Mouse (Mus musculus): ENCODE data around the gene Camta1.

The Camta1 gene

DNA sequence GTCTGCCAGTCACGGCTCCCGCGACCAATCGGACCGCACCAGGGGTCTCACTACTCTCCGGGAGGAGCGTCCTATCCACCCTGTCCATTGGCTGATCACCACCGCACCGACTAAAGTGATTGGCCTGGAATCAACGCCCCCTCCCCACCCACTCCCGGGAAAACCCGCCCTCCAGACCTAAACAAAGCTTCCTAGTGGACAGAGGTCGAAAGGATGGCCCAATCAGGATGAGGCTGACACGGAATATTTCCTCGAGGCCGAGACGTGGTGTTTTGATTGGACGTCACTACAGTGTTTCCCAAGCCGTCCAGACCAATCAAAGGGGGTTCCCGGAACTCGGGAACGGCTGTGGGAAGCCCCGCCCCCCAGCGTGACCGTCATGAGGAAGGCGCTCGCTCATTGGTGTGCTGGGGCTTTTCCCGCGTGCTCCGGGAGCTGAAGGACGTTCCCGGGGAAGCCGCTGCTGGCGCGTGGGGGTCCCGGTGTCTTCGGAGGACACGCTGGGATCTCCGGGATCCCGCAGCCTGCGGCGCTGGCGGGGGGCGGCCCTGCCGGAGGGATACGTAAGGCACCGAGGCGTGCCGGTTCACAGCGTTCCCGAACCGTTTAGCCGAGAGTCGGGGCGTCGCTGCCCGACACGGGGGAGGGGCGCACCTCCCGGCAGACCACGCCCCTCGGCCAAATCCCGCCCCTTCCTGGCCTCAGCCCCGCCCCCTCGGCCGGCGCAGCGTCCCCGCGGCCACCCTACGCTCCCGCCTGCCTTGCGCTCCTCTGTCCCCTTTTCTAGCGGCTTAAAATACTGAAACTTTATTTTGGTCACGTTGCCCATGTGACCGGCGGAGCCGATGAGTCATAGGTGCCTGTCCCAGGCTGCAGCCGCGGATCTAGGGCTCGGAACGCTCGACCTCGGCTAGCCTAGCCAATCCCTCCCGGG lies at the start of gene Camta1:
Gene Camta1 (minus strand): TSS at position 71 of the 934 bp plus-strand sequence.
- peak; percentile 100 for DNase-seq

DNA sequence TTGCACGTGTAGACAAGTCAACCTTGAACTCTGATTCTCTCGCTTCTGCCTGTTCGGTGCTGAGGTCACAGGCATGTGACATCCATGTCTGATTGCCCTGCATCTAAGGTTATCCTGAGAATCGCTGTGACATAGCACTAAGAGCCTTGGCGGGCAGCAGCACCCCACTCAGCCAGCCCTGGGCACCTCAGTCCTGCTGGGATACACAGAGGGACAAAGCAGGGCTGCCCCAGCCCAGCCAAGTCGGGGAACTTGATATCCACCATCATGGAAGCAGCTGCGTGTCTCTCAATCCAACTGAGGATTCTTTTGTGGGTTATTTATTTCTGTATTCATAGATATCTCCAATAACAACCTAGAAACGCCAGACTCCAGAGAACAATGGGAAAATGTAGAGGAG lies 47.1 kb upstream of the Camta1 start:
- no peak for DNase-seq

DNA sequence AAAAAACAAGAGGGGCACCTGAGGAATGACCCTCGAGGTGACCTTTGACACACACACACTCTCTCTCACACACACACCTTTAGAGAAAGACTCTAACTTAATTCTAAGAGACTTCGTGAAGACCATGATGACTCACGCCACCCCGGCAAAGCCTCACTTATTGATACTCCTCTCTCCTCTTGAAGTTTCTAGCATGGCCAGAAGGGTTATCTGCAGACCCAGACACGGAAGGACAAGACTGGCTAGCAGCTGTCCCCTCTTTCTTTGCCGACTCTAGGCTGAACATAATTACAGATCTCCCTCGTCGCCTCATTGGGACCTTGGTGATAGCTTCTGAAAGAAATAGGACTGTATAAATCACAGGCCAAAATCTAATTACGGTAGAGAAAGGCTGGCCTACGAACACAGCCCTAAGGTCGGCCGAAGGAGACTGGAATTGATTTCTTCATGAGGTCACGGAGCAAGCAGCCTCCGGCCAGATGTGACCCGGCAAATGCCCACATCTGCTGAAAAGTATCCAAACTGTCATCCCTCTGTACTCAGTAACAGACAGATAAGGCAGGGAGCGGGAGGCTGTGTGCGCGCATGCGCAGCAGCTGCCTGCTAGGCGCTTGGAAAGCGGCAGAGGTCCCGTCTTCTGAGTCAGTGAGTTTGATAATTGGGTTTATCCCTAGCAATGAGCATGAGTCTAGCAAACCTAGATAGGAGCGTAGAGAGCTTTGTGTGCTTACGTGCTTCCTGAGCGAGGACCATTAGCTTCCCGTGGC lies 46.1 kb upstream of the Camta1 start:
- DNase-seq, result no peak

DNA sequence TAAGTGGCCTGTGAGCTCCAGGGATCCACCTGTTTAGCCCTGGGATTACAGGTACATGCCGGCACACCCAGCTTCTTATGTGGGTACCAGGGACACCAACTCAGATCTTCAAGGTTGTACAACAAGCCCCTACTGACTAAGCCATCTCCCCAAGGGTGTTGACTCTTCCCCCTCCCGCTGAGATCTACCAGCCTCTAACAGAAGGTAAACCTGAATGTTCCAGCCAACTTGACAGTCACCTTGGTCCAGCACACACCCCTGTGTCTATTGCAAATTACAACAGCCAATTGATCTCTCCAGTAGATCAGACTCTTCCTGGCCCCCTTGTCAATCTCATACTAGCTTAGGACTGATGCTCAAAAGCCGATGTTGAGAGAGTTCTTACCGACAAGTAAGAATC lies 43.9 kb upstream of the Camta1 start:
- DNase-seq, result no peak

DNA sequence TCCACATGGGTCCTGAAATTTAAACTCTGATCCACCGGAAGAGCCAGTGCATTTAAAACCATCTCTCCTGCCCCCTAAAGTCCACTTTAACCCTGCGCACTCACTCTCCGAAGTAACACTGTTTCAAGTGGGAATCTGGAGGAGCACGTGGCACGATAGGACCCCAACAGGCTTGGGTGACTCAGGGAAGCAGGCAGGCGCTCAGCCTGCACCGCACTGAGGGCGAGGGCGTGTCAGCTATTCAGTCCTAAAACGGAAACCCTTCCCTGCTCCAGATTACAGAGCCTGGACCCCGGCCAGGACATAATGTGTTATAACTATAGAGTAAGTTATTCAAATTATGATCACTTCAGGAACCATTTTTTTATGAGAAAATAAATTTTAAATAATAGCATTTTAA lies 42.4 kb upstream of the Camta1 start:
- no peak for DNase-seq

DNA sequence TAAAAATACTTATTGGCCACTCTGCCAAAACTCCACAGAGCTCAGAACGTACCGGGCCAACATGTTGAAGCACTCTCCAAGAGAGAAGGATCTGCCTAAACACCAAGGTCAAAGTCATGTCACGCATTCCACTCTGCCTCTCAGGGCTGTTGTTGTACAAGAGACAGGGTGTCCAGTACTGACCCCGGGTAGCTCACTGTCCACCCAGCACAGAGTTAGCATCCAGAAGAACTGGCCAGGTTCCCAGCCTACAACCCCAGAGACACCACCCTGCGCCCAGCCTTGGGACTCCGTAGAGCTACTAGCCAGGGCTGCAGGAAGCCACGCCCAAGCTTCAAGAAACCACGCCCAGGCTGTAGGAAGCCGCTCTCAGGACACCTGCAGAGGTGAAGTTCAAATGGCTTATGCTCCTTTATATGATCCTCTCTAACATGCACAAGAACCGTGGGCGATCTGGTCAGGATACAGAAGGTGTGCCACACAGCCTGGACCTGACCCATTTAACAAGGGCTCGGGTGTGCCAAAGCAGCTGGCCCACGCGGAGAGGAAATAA lies 41.1 kb upstream of the Camta1 start:
- no peak for DNase-seq

DNA sequence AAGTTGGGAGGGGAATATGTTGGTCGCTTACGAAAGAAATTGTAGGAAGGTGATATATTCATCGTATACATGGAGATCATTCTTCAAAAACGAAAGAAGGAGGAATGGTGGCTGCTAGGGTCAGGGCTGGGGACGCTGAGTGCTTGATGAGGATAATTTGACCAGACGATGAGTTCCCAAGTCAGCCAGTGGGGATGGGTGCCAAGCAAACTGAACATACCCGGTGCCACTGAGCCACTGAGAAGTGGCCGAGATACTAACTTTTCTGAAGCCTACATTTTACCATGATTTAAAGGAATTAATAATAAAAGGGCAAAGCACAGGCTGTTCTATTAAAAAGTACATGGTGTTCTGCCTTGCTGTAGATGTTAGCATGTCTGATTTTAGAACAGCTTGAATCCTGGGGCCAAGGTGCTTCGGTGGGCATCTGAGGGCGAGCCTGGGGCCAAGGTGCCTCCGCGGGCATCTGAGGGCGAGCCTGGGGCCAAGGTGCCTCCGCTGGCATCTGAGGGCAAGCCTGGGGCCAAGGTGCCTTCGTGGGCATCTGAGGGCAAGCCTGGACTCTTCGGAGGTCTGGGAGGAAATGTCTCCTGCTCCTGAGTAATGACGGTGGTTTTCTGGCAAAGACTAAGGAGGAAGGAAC lies 40.5 kb upstream of the Camta1 start:
- DNase-seq, result no peak

DNA sequence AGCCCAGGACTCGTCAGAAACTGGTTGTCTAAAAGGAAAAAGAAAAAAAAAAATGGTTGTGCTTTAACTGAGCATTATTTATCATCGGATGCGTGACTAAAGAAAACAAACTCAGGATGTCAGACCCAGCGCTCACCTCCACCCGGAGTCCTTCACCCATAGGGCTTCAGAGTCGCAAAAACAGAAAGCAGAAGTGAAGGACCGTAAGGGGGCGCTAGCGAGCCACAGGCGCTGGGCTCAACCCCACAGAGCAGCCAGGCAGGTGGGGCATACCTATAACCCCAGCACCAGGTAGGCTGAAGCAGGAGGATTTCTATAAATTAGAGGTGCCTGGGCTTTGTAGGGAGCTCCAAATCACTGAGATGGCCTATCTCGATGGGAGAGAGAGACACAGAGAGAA lies 39.7 kb upstream of the Camta1 start:
- DNase-seq, result no peak

DNA sequence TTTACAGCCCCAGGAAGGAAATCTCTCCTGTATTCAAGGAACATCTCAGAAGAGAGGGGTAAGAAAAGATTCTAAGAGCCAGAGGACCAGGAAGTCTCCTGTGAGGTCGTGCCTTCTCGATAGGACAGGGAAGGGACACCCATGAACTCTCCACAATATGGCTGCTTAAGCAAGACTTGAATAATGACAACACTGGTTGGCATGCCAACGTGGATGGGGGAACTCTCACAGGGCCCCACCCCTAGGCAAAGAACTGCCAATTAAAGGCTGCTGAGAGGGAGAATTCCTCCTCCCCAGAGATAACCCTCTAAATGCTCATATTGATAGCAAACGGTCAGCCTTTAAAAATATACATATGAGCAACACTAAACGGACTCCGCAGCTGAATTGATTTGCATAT lies 39.1 kb upstream of the Camta1 start:
- no peak for DNase-seq

DNA sequence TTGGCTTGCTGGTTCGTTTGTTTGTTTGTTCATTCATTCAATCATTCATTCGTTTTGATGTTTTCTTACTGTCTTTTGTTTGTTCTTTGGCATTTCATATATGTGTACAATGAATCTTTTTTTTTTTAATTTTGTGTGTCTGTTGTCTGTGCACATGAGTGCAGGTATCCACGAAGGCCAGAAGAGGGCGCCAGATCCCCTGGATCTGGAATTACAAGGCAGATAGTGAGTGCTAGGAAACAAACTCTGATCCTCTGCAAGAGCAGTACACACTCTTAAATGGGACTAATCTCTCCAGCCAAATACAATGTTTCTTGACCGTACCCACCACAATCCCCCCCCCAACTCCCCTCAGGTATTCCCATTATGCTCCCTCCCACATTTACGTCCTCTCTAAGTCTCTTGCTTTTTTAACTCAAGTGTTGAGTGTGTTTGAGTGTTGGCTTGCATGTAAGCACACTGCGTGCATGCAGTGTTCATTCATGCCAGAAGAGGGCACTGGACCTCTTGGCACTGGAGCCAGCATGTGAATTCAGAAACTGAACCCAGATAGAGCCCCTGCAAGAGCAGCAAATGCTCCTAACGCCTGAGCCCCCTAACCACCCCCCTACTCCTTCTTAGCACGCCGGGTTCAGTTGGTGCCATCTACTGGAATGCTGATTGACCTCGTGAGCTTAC lies 38.2 kb upstream of the Camta1 start:
- no peak for DNase-seq

DNA sequence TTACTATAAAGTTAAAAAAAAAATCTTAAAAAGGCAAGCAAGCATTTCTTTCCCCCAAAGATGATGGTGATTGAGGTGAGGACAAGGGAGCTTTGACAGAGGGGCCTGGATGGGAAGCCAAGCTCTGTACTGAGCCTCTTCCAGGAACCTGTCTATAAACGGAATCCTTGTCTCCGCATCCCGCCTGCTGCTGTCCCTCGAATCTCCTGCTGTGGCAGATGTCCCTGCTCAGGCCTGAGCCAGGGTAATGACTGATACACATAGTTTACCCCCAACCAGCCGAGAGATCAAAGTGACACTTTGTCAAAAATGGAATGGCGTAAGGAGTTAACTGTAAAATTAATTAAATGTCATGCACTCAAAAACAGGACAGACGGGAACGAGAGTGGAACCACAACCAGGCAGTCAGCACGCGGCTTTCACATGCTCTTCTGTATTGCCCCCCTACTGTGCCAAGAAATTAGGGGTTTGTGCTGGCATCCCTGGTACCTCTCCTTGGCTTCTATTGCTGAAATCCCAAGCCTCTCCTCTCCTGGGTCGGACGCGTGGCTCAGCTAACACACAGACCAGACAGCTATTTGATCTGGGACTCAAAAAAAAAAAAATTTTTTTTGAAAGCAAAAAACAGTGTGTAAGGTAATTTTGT lies 37.0 kb upstream of the Camta1 start:
- no peak for DNase-seq

DNA sequence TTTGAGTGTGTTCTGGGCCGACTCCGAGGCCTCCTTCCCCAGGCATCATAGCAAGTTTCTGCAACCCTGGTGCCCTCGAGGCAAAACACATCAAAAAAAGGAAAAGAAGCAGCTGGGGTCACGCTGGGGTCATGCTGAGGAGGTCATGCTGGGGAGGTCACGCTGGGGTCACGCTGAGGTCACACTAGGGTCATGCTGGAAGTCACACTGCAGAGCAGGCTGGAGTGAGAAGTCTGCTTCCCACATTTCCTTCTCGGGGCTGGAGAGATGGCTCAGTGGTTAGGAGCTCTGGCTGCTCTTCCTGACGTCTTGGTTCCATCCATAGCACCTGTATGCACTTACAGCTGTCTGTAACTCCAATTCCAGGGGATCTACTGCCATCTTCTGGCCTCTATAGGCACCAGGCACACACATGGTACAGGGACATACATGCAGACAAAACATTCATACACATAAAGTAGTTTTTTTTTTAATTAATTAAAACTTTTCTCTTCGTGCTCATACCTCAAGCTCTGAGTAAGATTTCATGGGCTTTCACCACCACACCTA lies 35.5 kb upstream of the Camta1 start:
- DNase-seq, result no peak

DNA sequence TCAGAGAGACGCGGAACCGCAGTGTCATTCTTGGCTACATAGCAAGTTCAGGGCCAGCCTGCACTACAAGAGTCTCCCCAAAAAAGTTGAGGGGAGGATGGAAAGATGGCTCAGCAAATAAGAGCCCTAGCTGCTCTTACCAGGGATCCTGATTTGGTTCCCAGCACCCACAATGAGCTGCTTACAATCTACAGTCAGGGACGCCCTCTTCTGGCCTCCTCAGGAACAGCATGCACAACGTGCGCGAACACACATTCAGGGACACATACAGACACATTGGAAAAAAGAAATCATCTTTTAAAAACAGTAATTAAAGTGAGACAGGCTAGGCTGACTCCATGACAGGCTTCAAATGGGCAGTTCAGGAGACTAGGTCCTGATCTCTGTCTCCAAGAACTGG lies 33.9 kb upstream of the Camta1 start:
- DNase-seq, result no peak

DNA sequence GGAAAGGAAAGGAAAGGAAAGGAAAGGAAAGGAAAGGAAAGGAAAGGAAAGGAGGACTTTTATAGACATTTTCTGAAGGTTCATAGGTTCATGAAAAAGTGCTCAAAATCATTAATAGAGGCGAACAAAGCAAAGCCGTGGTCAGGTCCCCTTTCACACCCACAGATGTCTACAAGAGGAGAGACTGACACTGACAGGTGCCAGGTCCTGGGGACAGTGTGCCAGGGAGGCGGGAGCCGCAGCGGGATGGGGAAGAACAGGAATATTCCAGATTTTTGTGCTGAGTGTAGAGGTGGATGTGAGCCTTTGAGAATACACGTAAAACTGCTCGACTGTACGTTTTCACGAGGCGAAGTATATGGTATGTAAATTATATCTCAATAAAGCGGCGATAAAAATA lies 33.2 kb upstream of the Camta1 start:
- no peak for DNase-seq

DNA sequence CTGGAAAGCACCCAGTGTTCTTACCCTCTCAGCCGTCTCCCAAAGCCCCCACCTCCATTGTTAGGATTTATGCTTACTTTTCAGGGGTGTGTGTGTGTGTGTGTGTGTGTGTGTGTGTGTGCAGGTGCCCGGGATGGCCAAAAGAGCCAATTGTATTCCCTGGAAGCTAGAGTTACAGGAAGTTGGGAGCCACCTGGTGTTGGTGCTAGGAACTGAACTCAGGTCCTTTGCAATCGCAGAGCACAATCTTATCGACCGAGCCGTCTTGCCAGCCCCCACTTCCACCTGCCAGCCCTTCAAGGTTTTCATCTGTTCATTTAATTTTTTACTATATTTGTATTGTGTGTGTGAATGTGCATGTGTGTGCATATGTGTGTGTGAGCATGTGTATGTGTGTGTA lies 31.6 kb upstream of the Camta1 start:
- DNase-seq, result no peak

DNA sequence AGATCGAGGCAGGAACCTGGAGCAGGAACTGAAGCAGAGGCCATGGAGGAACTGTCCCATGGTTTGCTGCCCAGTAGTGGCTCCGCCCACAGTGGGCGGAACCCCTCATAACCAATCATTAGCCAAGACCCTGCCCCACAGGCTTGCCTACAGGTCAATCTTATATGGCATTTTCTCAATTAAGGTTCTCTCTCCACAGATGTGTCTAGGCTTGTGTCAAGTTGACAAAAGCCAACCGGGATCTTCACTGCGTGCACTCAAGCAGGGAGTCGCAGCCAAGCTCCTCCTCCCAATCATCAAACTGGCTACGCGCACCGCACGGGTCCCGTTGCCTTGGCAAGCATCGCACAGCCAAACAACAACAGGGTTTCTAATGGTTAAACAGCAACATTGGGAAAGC lies 19.9 kb upstream of the Camta1 start:
- DNase-seq, result no peak

DNA sequence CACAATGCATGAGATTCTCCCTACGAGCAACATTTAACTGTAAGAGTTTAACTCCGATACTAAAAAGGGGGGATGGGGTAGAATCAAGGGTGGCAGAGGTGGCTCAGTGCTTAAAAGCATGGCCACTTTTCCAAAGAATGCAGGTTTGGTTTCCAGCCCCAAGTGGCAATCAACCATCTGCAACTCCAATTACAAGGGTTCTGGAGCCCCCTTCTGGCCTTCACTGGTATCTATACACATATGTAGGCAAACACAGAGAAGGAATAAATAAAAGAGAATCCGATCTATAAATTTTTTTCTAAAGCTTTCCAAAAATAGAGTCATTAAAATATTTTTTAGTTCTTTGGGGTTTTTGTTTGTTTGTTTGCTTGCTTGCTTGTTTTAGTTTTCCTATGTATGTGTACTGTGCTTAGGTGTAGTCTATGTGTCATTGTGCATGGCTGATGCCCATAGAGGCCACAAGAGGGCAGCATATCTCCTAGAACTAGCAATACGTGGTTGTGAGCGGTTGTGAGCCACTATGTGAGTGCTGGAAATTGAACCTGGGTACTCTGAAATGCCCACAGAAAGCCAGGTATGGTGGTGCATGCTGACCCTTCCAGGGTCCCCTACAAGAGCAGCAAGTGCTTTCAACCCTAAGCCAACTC lies 18.5 kb upstream of the Camta1 start:
- no peak for DNase-seq

DNA sequence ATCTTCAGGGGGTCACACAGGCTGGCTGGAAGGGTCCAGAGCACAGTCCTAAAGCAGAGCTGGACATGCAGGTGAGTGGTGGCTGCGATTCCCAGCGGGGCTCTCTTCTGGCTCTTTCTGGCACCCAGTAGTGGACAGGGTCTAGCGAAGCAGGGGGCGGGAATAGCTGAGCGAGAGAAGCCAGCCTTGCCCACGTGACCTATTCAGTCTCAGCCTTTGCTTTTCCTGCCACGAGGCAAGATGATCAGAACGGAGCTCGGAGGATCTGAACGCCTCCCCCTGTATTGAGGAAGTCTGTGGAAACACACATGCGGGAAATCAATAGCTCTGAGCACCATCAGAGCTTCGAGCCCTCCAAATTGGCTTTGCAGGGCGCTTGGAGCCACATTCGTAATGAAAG lies 14.7 kb upstream of the Camta1 start:
- DNase-seq, result no peak

DNA sequence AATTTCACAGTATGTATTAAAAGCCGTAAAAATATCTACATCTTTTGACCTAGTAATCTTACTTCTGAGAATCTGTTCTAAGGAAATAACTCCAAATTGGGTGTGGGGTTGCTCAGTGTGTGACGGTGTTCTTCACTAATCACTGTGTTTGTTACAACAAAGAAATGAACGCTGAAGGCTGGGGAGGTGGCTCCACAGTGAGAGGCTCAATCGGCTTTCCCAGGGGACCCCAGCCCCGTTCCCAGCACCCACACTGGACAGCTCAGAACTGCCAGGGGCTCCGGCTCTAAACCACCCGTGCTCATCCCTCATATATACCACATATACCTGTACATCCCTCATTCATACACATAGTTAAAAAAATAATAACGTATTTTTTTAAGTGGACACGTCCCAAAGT lies 1.8 kb upstream of the Camta1 start:
- DNase-seq, result no peak

DNA sequence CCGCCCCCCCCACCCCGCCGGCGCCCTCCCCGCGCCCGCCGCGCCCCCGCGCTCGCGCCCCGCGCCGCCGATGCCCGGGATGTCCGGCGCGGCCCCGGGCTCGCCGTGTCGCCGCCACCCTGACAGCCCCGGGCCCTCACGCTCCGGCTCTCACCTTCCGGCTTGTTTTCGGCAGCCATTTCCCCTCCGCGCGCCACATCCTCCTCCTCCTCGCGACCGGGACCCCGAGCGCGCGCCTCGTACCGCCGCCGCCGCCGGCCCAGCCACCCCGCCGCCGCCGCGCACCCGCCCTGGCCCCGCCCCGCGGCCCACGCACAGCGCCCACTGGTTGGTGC lies 238 bp downstream of the Camta1 start:
- no peak for DNase-seq

All from layer of hippocampus, adult 9-11 months (tissue).